ENCODE assay signal across 24 mouse cellular contexts in genomic region chr7:107619225-107619624, GRCm38 (mm10). TPM values are rescaled to one million over a fixed set of nuclear protein-coding genes. Genes with fewer than 3 reads are reported as not detected.
A peak's percentile ranks its signal among the peaks of the same experiment; 100 is the strongest.
DNase-seq lines count a peak whose midpoint lies in the region; ATAC-seq lines count a peak whose summit lies in the region.
"Had no signal": no experiment of that assay in that cellular context is flagged by ENCODE, and none has a peak within 500 bp of the region (broad histone marks: within the 10 kb centered on the region; RNA-seq: fewer than 3 reads in every experiment).

No protein-coding gene starts in this region.

- H3K27me3 ChIP-seq in embryonic facial prominence, embryonic 11.5 days (ENCODE audit: control insufficient read depth, insufficient read depth, low read length): no peaks in the 10 kb centered on the region
- H3K27me3 ChIP-seq in forebrain, embryonic 13.5 days: no peaks in the 10 kb centered on the region
- H3K27me3 ChIP-seq: hindbrain, embryonic 13.5 days; megakaryocyte, embryonic 14.5 days; neural tube, embryonic 12.5 days had no signal

- H3K9me3 ChIP-seq in embryonic facial prominence, embryonic 11.5 days (replicated peaks; ENCODE audit: control insufficient read depth, low read length): no peaks in the 10 kb centered on the region
- no peaks in the 10 kb centered on the region for H3K9me3 ChIP-seq in forebrain, embryonic 13.5 days (replicated peaks)
- H3K9me3 ChIP-seq: hindbrain, embryonic 13.5 days; megakaryocyte, embryonic 14.5 days; neural tube, embryonic 12.5 days had no signal

- peak; percentile 70; the same call in 1 of the 2 replicates for ATAC-seq in embryonic facial prominence, embryonic 11.5 days (replicated peaks; ENCODE audit: insufficient number of reproducible peaks, low FRiP score, low TSS enrichment, low read depth)
- ATAC-seq in forebrain, embryonic 13.5 days: no peak
- ATAC-seq: liver, postnatal 0 days had no signal

- H3K4me2 ChIP-seq in embryonic facial prominence, embryonic 11.5 days (ENCODE audit: low read depth, low read length): no peak overlapping the region
- H3K4me2 ChIP-seq in forebrain, embryonic 13.5 days: no peak overlapping the region
- H3K4me2 ChIP-seq: hindbrain, embryonic 13.5 days; neural tube, embryonic 12.5 days had no signal

- WGBS in embryonic facial prominence, embryonic 11.5 days: 44% methylated on average over 4 of the region's 4 CpGs
- WGBS in forebrain, embryonic 13.5 days: 74% methylated on average over 4 of the region's 4 CpGs

- no peak overlapping the region for H3K4me3 ChIP-seq in embryonic facial prominence, embryonic 11.5 days (ENCODE audit: low read depth, low read length)
- H3K4me3 ChIP-seq in forebrain, embryonic 13.5 days: no peak overlapping the region
- H3K4me3 ChIP-seq: hindbrain, embryonic 13.5 days; megakaryocyte, embryonic 14.5 days; neural tube, embryonic 12.5 days had no signal

- no peaks in the 10 kb centered on the region for H3K36me3 ChIP-seq in embryonic facial prominence, embryonic 11.5 days (replicated peaks; ENCODE audit: control insufficient read depth, insufficient read depth, low read depth, low read length)
- H3K36me3 ChIP-seq in forebrain, embryonic 13.5 days (ENCODE audit: poor library complexity, severe bottlenecking): no peaks in the 10 kb centered on the region
- H3K36me3 ChIP-seq: hindbrain, embryonic 13.5 days; neural tube, embryonic 12.5 days had no signal

- peaks cover 4% of the 10 kb centered on the region; the same call in 1 of the 2 replicates for H3K4me1 ChIP-seq in embryonic facial prominence, embryonic 11.5 days (ENCODE audit: control insufficient read depth, insufficient read depth, low read length)
- H3K4me1 ChIP-seq in forebrain, embryonic 13.5 days: no peaks in the 10 kb centered on the region
- H3K4me1 ChIP-seq: hindbrain, embryonic 13.5 days; neural tube, embryonic 12.5 days had no signal

- no peak overlapping the region for H3K27ac ChIP-seq in embryonic facial prominence, embryonic 11.5 days (replicated peaks; ENCODE audit: low read depth, low read length)
- no peak overlapping the region for H3K27ac ChIP-seq in forebrain, embryonic 13.5 days
- H3K27ac ChIP-seq: hindbrain, embryonic 13.5 days; neural tube, embryonic 12.5 days had no signal

- no peak overlapping the region for H3K9ac ChIP-seq in embryonic facial prominence, embryonic 11.5 days (replicated peaks; ENCODE audit: low read length)
- H3K9ac ChIP-seq in forebrain, embryonic 13.5 days: no peak overlapping the region
- H3K9ac ChIP-seq: hindbrain, embryonic 13.5 days; liver, postnatal 0 days; neural tube, embryonic 12.5 days had no signal

- peak; percentile 37 to 40 for DNase-seq in heart, adult 18-20 months
- no peak for DNase-seq in heart, postnatal 14 days
- DNase-seq in embryonic facial prominence, embryonic 11.5 days (ENCODE audit: low spot score): peak; percentile 38
- peak; percentile 48 for DNase-seq in forelimb bud, embryonic 11.5 days (ENCODE audit: low read depth, low spot score)
- peak; percentile 6 for DNase-seq in lung, postnatal 14 days
- DNase-seq in urinary bladder, postnatal 25 days (ENCODE audit: low spot score): no peak
- DNase-seq: cerebellum, adult 11-12 months; kidney, adult 11 months; kidney, postnatal 10 days; liver, postnatal 0 days; right cerebral cortex, postnatal 25 days had no signal

- intact Hi-C loops in heart, postnatal 14 days (cut with DNase I): no loop called here

RNA-seq across cellular contexts. Expression of gene 5330417H12Rik, which starts 5.7 kb away (rescaled TPM):
- total RNA-seq in heart, adult 18-20 months (2021): not detected
- total RNA-seq in heart, postnatal 14 days (2021): not detected
- not detected in 2 replicates for polyA plus RNA-seq in embryonic facial prominence, embryonic 11.5 days (2014; fragmentation: Nextera tagmentation; extraction: Ambion mirVana)
- polyA plus RNA-seq in forebrain, embryonic 13.5 days (2015; fragmentation: Nextera tagmentation; extraction: Ambion mirVana): not detected in 2 replicates
- total RNA-seq: adrenal gland, adult 18-20 months; gastrocnemius, adult 18-20 months; left cerebral cortex, postnatal 25 days had no signal
- polyA plus RNA-seq: brain, embryonic 14.5 days; C2C12; cortical plate, adult 2 months; forebrain, embryonic 11.5 days; heart, postnatal 0 days; hindbrain, embryonic 13.5 days; liver, postnatal 0 days; neural tube, embryonic 12.5 days; testis, adult 2 months had no signal

RNA-seq across cellular contexts. Expression of gene Ppfibp2, which starts 24.2 kb away (rescaled TPM):
- 10 to 100 TPM; 24.6 to 26.4 TPM for total RNA-seq in heart, adult 18-20 months (2021)
- total RNA-seq in heart, postnatal 14 days (2021): 10 to 100 TPM; 15.9 to 17.0 TPM
- 17.8 and 19.2 TPM in 2 replicates for polyA plus RNA-seq in embryonic facial prominence, embryonic 11.5 days (2014; fragmentation: Nextera tagmentation; extraction: Ambion mirVana)
- polyA plus RNA-seq in forebrain, embryonic 13.5 days (2015; fragmentation: Nextera tagmentation; extraction: Ambion mirVana): 1.1 and 1.3 TPM in 2 replicates

RNA-seq across cellular contexts. Expression of gene Olfml1, which starts 52.0 kb away (rescaled TPM):
- 1 to 10 TPM; 2.7 to 3.9 TPM for total RNA-seq in heart, adult 18-20 months (2021)
- 1 to 10 TPM; 5.6 to 9.0 TPM for total RNA-seq in heart, postnatal 14 days (2021)
- 21.5 and 23.8 TPM in 2 replicates for polyA plus RNA-seq in embryonic facial prominence, embryonic 11.5 days (2014; fragmentation: Nextera tagmentation; extraction: Ambion mirVana)
- polyA plus RNA-seq in forebrain, embryonic 13.5 days (2015; fragmentation: Nextera tagmentation; extraction: Ambion mirVana): 1.8 and 1.9 TPM in 2 replicates
- polyA plus RNA-seq: C2C12 had no signal

Comparison
In these comparisons a context has a peak if more than half of its experiments do, and no peak if none do; other contexts are left out.
1. DNase-seq: peak in heart, adult 18-20 months (2 of 2), embryonic facial prominence, embryonic 11.5 days (single experiment), forelimb bud, embryonic 11.5 days (single experiment) and lung, postnatal 14 days (single experiment); none in heart, postnatal 14 days (0 of 2) and urinary bladder, postnatal 25 days (single experiment).